Mouse (Mus musculus): Measurements from ENCODE around the gene Emid1. TPM values are rescaled to one million over a fixed set of nuclear protein-coding genes. Genes with fewer than 3 reads are reported as not detected.

Gene Emid1
- total and polyA plus RNA-seq, 3 experiments = 0.10 to 0.15 TPM; not detected in 1

GRCm38 (mm10) chr11:5098035-5098735 is 53.9 kb downstream of the Emid1 start (continued):
- TF ChIP-seq KAT2A (conservative IDR thresholded peaks at IDR 0.05; ENCODE audit: low read depth, low read length) = no peak
- no peak for TF ChIP-seq USF1 (IDR thresholded peaks at IDR 0.05; ENCODE audit: low read depth, low read length)
- TF ChIP-seq RAD21 (IDR thresholded peaks at IDR 0.05; ENCODE audit: low read depth, low read length) = no peak
- TF ChIP-seq TCF12 (IDR thresholded peaks at IDR 0.05; ENCODE audit: low read depth, low read length) = no peak
- peak; percentile 44; the same call in 1 of the 2 replicates for TF ChIP-seq UBTF (IDR thresholded peaks at IDR 0.05; ENCODE audit: borderline replicate concordance, insufficient read depth, low read depth, low read length)
- no peak for TF ChIP-seq MAZ (IDR thresholded peaks at IDR 0.05; ENCODE audit: low read depth, low read length)
- peak in 1 of 2 experiments; percentile 69 for TF ChIP-seq POLR2A (IDR thresholded peaks at IDR 0.05; ENCODE audit: control insufficient read depth in 1 of 2, insufficient read depth in 1 of 2, low read depth in 1 of 2, low read length in 2 of 2, poor library complexity in 1 of 2)
- no peak for TF ChIP-seq MEF2A (IDR thresholded peaks at IDR 0.05; ENCODE audit: extremely low read depth, insufficient replicate concordance, low read depth, low read length, poor library complexity, severe bottlenecking)

- DNase-seq (ENCODE audit: low read depth, low spot score) = peak; percentile 46
- Histone ChIP-seq H3K79me2 (ENCODE audit: control insufficient read depth, insufficient read depth, low read length, poor library complexity) (peaks cover 88% of the 10 kb centered on the region), H3K9me3 (replicated peaks; ENCODE audit: insufficient read depth, low read length) (no peaks in the 10 kb centered on the region), H3K27ac (ENCODE audit: control insufficient read depth, low read depth, low read length) (no peak overlapping the region), H3K36me3 (ENCODE audit: control insufficient read depth in 1 of 2, insufficient read depth in 2 of 2, low read length in 2 of 2) (peaks cover 36 to 59% of the 10 kb centered on the region in 2 experiments), H3K9ac (ENCODE audit: control insufficient read depth, low read depth, low read length, poor library complexity, severe bottlenecking) (peak overlapping the region; percentile 99), H3K4me1 (ENCODE audit: control insufficient read depth in 1 of 2, insufficient read depth in 2 of 2, low read length in 2 of 2) (peaks cover 9 to 24% of the 10 kb centered on the region in 2 experiments), H3K4me3 (ENCODE audit: control insufficient read depth in 1 of 2, insufficient read depth in 1 of 2, low read depth in 2 of 2, low read length in 2 of 2) (peak overlapping the region; percentile 90 to 94), H3K27me3 (ENCODE audit: control insufficient read depth in 1 of 2, insufficient read depth in 2 of 2, low read length in 2 of 2) (no peaks in the 10 kb centered on the region)
- TF ChIP-seq ETS1 (IDR thresholded peaks at IDR 0.05; ENCODE audit: low read depth, low read length) (0 out of 2 replicates have a peak, but pooled peaks have one; percentile 16), NELFE (IDR thresholded peaks at IDR 0.05; ENCODE audit: low read depth, low read length) (no peak), SIN3A (IDR thresholded peaks at IDR 0.05; ENCODE audit: low read length) (peak; percentile 64; the same call in 1 of the 2 replicates), MXI1 (IDR thresholded peaks at IDR 0.05; ENCODE audit: low read depth, low read length) (peak; percentile 32; the same call in 1 of the 2 replicates), POLR2AphosphoS2 (IDR thresholded peaks at IDR 0.05; ENCODE audit: low read length) (peak; percentile 69), ZMIZ1 (IDR thresholded peaks at IDR 0.05; ENCODE audit: low read depth, low read length) (no peak), JUND (IDR thresholded peaks at IDR 0.05; ENCODE audit: low read depth, low read length) (no peak), HCFC1 (IDR thresholded peaks at IDR 0.05; ENCODE audit: low read depth, low read length) (0 out of 2 replicates have a peak, but pooled peaks have one; percentile 19), CHD1 (IDR thresholded peaks at IDR 0.05; ENCODE audit: low read depth, low read length) (peak; percentile 90; the same call in 1 of the 2 replicates)
Measured at GRCm38 (mm10) chr11:5096480-5097020, 55.5 kb downstream of the Emid1 start.
